In genomic region chr3:117575928-117576254, GRCm38 (mm10) we compare ENCODE assay signal across 8 mouse cellular contexts. TPM values are rescaled to one million over a fixed set of nuclear protein-coding genes. Genes with fewer than 3 reads are reported as not detected.
DNase-seq lines count a peak whose midpoint lies in the region; ATAC-seq and TF ChIP-seq lines count a peak whose summit lies in the region.

No protein-coding gene starts in this region.

- 0 out of 2 replicates have a peak, but pooled peaks cover 4% of the 10 kb centered on the region for H3K4me1 ChIP-seq in kidney, postnatal 0 days (replicated peaks; ENCODE audit: insufficient read depth, low read length)
- peaks cover 14% of the 10 kb centered on the region; the same call in 1 of the 2 replicates for H3K4me1 ChIP-seq in embryonic facial prominence, embryonic 13.5 days
- H3K4me1 ChIP-seq in intestine, embryonic 14.5 days (replicated peaks; ENCODE audit: control insufficient read depth, insufficient read depth, low read length) = no peaks in the 10 kb centered on the region
- peaks cover 16% of the 10 kb centered on the region for H3K4me1 ChIP-seq in neural tube, embryonic 13.5 days (replicated peaks)

- H3K27ac ChIP-seq in kidney, postnatal 0 days = no peak overlapping the region
- H3K27ac ChIP-seq in embryonic facial prominence, embryonic 13.5 days = no peak overlapping the region
- no peak overlapping the region for H3K27ac ChIP-seq in intestine, embryonic 14.5 days (ENCODE audit: low read depth)
- peak overlapping the region; percentile 80 for H3K27ac ChIP-seq in neural tube, embryonic 13.5 days (replicated peaks)

- no peak for ATAC-seq in kidney, postnatal 0 days (replicated peaks; ENCODE audit: low FRiP score, low read depth)
- ATAC-seq in embryonic facial prominence, embryonic 13.5 days (ENCODE audit: insufficient number of reproducible peaks, insufficient read depth, low FRiP score, low TSS enrichment, low read depth) = peak; percentile 44; the same call in 1 of the 2 replicates
- ATAC-seq in intestine, embryonic 14.5 days (replicated peaks; ENCODE audit: low FRiP score, low TSS enrichment, low read depth) = 0 out of 2 replicates have a peak, but pooled peaks have one; percentile 14
- ATAC-seq in neural tube, embryonic 13.5 days (ENCODE audit: low read depth) = peak; percentile 25

- peaks cover 9% of the 10 kb centered on the region; the same call in 1 of the 2 replicates for H3K27me3 ChIP-seq in kidney, postnatal 0 days (ENCODE audit: insufficient read depth, low read length)
- peaks cover 46% of the 10 kb centered on the region for H3K27me3 ChIP-seq in embryonic facial prominence, embryonic 13.5 days
- peaks cover 24% of the 10 kb centered on the region for H3K27me3 ChIP-seq in intestine, embryonic 14.5 days (replicated peaks; ENCODE audit: control insufficient read depth, insufficient read depth, low read length)
- peaks cover 19% of the 10 kb centered on the region for H3K27me3 ChIP-seq in neural tube, embryonic 13.5 days

- 27% methylated on average over 3 of the region's 3 CpGs for WGBS in kidney, postnatal 0 days
- 20% methylated on average over 3 of the region's 3 CpGs for WGBS in embryonic facial prominence, embryonic 13.5 days
- 27% methylated on average over 3 of the region's 3 CpGs for WGBS in intestine, embryonic 14.5 days
- 18% methylated on average over 3 of the region's 3 CpGs for WGBS in neural tube, embryonic 13.5 days

- no peak for DNase-seq in kidney, postnatal 0 days (ENCODE audit: low spot score)
- no peak for DNase-seq in kidney, postnatal 14 days
- no peak for DNase-seq in intestine, embryonic 14.5 days (ENCODE audit: low spot score)
- no peak for DNase-seq in spleen, postnatal 10 days (ENCODE audit: low spot score in 2 of 2)
- DNase-seq in cerebellum, adult 9-11 months = no peak
- DNase-seq in cerebellum, postnatal 4 days (ENCODE audit: low spot score in 2 of 2) = no peak

- H3K4me2 ChIP-seq in kidney, postnatal 0 days (ENCODE audit: low read length) = peak overlapping the region; percentile 82
- peak overlapping the region; percentile 98 for H3K4me2 ChIP-seq in embryonic facial prominence, embryonic 13.5 days
- H3K4me2 ChIP-seq in intestine, embryonic 14.5 days (ENCODE audit: low read length) = peak overlapping the region; percentile 96
- peak overlapping the region; percentile 90 for H3K4me2 ChIP-seq in neural tube, embryonic 13.5 days

- no peak for TF ChIP-seq CTCF in kidney, postnatal 0 days (IDR thresholded peaks at IDR 0.05; ENCODE audit: low read depth)

- H3K4me3 ChIP-seq in kidney, postnatal 0 days (replicated peaks; ENCODE audit: low read depth, low read length) = peak overlapping the region; percentile 45
- H3K4me3 ChIP-seq in embryonic facial prominence, embryonic 13.5 days = peak overlapping the region; percentile 61
- H3K4me3 ChIP-seq in intestine, embryonic 14.5 days (ENCODE audit: low read depth, low read length) = peak overlapping the region; percentile 52
- peak overlapping the region; percentile 71 for H3K4me3 ChIP-seq in neural tube, embryonic 13.5 days

- no peaks in the 10 kb centered on the region for H3K36me3 ChIP-seq in kidney, postnatal 0 days (ENCODE audit: insufficient read depth, low read length)
- H3K36me3 ChIP-seq in embryonic facial prominence, embryonic 13.5 days = no peaks in the 10 kb centered on the region
- no peaks in the 10 kb centered on the region for H3K36me3 ChIP-seq in intestine, embryonic 14.5 days (ENCODE audit: control insufficient read depth, insufficient read depth, low read length)
- no peaks in the 10 kb centered on the region for H3K36me3 ChIP-seq in neural tube, embryonic 13.5 days

- H3K9me3 ChIP-seq in kidney, postnatal 0 days (replicated peaks; ENCODE audit: low read length) = no peaks in the 10 kb centered on the region
- H3K9me3 ChIP-seq in embryonic facial prominence, embryonic 13.5 days = no peaks in the 10 kb centered on the region
- no peaks in the 10 kb centered on the region for H3K9me3 ChIP-seq in intestine, embryonic 14.5 days (ENCODE audit: control insufficient read depth, low read length)
- H3K9me3 ChIP-seq in neural tube, embryonic 13.5 days = no peaks in the 10 kb centered on the region

- no peak overlapping the region for H3K9ac ChIP-seq in kidney, postnatal 0 days (ENCODE audit: low read depth, low read length)
- H3K9ac ChIP-seq in embryonic facial prominence, embryonic 13.5 days = peak overlapping the region; percentile 74; the same call in 1 of the 2 replicates
- peak overlapping the region; percentile 48 for H3K9ac ChIP-seq in intestine, embryonic 14.5 days (ENCODE audit: low read length)
- peak overlapping the region; percentile 88 for H3K9ac ChIP-seq in neural tube, embryonic 13.5 days

RNA-seq across cellular contexts. Expression of gene Plppr5, which starts 1.3 kb away (rescaled TPM):
- polyA plus RNA-seq in kidney, postnatal 0 days (2015; fragmentation: Nextera tagmentation; extraction: Ambion mirVana) = 0.17 and 0.18 TPM in 2 replicates
- 0.36 and 0.48 TPM in 2 replicates for polyA plus RNA-seq in embryonic facial prominence, embryonic 13.5 days (2015; fragmentation: Nextera tagmentation; extraction: Ambion mirVana)
- 1.3 and 1.4 TPM in 2 replicates for polyA plus RNA-seq in intestine, embryonic 14.5 days (2014; fragmentation: Nextera tagmentation; extraction: Ambion mirVana)
- polyA plus RNA-seq in neural tube, embryonic 13.5 days (2015; fragmentation: Nextera tagmentation; extraction: Ambion mirVana) = 3.1 and 3.6 TPM in 2 replicates
